Mouse (Mus musculus) midbrain, postnatal 0 days (tissue): ENCODE results near the gene Trim67. TPM values are rescaled to one million over a fixed set of nuclear protein-coding genes. Genes with fewer than 3 reads are reported as not detected.
A peak's percentile ranks its signal among the peaks of the same experiment; 100 is the strongest.

Source experiments
- ATAC-seq: fragments of 200-750 bp; cut with Nextera tagmentation; 2 replicates; pipeline ENCODE4 v1.8.0; 2017; ENCODE audit warnings: moderate number of reproducible peaks, mild to moderate bottlenecking, moderate TSS enrichment, moderate library complexity; ENCODE audit not compliant: low FRiP score
- DNase-seq: peaks from one replicate; pipeline ENCODE4 v3.0.0-alpha.2; 2015; ENCODE audit warnings: low spot score
- H3K27ac ChIP-seq: fragments of 300-500 bp; sonication (generic); 2 replicates; pipeline ENCODE4 v1.5.1; 2014; ENCODE audit warnings: low read depth, mild to moderate bottlenecking, low read length, mixed read lengths
- H3K27me3 ChIP-seq: fragments of 300-500 bp; sonication (generic); 2 replicates; pipeline ENCODE4 v1.6.1; 2014; ENCODE audit warnings: low read length, control low read depth, mixed read lengths; ENCODE audit not compliant: insufficient read depth
- H3K36me3 ChIP-seq: fragments of 300-500 bp; sonication (generic); 2 replicates; pipeline ENCODE4 v1.6.1; 2014; ENCODE audit warnings: low read length, control low read depth, mixed read lengths; ENCODE audit not compliant: insufficient read depth
- H3K4me1 ChIP-seq: fragments of 300-500 bp; sonication (generic); 2 replicates; pipeline ENCODE4 v1.6.1; 2014; ENCODE audit warnings: mild to moderate bottlenecking, control low read depth, antibody characterized with exemption, low read length, mixed read lengths; ENCODE audit not compliant: insufficient read depth
- H3K4me2 ChIP-seq: fragments of 300-500 bp; sonication (generic); 2 replicates; pipeline ENCODE4 v1.6.1; 2014; ENCODE audit warnings: low read depth, mild to moderate bottlenecking, low read length, mixed read lengths; ENCODE audit not compliant: poor library complexity, severe bottlenecking
- H3K4me3 ChIP-seq: fragments of 300-500 bp; sonication (generic); 2 replicates; pipeline ENCODE4 v1.5.1; 2014; ENCODE audit warnings: low read depth, mild to moderate bottlenecking, low read length, moderate library complexity
- H3K9ac ChIP-seq: fragments of 300-500 bp; sonication (generic); replicated peaks from 2 replicates; pipeline ENCODE4 v1.6.1; 2014; ENCODE audit warnings: mild to moderate bottlenecking, low read length, moderate library complexity, mixed read lengths; ENCODE audit not compliant: poor library complexity, severe bottlenecking
- H3K9me3 ChIP-seq: fragments of 300-500 bp; sonication (generic); 2 replicates; pipeline ENCODE4 v1.6.1; 2016; ENCODE audit warnings: low read length, control low read depth
- CTCF ChIP-seq: IDR thresholded peaks from 2 replicates; pipeline ENCODE4 v1.5.1; 2016; ENCODE audit warnings: antibody characterized with exemption, mild to moderate bottlenecking
- WGBS: fragments of 180-500 bp; shearing (Covaris S2); extraction: QIAGEN DNeasy Blood & Tissue Kit; methylation state at CpG from one replicate; pipeline ENCODE4 v1.1.7; 2014; 5-methylcytosine and 5-hydroxymethylcytosine counted together
- polyA plus RNA-seq: library from polyadenylated mRNA; unstranded; fragments of >200 nt; fragmentation: Nextera tagmentation; extraction: Ambion mirVana; gene quantifications from 2 replicates; pipeline ENCODE4 v1.2.1, GENCODE M21; 2015
- total RNA-seq: library from RNA; depleted of rRNA; stranded (reverse); fragments of >200 nt; gene quantifications from 2 replicates; pipeline ENCODE4 v1.2.3, GENCODE M21; 2014

Gene Trim67
- total and polyA plus RNA-seq, 2 experiments from 2014 or later = 25.6 to 87.1 TPM

DNA sequence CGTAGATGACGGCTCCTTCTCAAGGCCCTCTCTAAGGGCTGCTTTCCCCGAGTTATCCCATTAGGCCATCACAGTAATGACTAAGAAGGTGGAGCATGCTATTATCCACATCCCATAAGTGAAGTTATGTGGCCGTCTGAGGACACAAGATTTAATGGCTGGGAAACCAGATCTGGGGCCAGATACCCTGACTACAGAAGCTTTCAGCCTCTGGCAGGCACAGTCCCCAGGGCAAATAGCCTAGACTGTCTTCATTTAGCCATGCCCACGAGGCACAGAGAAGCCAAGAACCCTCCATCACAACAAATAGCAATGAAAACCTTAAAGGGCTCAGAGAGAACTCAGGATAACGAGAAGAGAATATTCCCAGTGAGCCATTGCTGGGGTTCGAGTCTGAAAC, 29.8 kb upstream of the Trim67 start:
- DNase-seq (no peak), ATAC-seq (no peak)
- WGBS = 66% methylated on average over 7 of the region's 7 CpGs
- no peak overlapping the region for H3K4me2 ChIP-seq
- H3K27me3 ChIP-seq = no peaks in the 10 kb centered on the region
- no peak overlapping the region for H3K4me3 ChIP-seq
- H3K9me3 ChIP-seq = no peaks in the 10 kb centered on the region
- H3K4me1 ChIP-seq = no peaks in the 10 kb centered on the region
- H3K27ac ChIP-seq = no peak overlapping the region
- H3K36me3 ChIP-seq = no peaks in the 10 kb centered on the region
- no peak overlapping the region for H3K9ac ChIP-seq
- no peak for TF ChIP-seq CTCF

DNA sequence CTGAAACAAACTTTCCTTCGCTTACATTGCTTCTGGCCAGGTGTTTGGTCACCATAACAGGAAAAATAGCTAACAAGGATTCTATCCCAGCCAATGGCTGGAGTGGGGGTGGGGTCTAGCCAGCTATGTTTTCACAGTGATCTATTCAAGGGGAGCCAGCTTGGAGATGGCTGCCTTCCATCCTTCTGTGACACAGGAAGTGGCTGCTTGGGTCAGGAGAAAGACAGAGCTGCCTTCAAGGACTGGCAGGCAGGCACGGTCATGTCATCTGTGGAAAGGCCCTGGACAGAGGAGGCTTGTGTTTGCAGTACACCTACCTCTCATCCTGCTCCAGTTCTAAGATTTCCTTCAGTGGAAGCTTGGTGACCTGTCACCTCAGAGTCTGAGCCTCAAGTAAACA, 20.5 kb upstream of the Trim67 start:
- ATAC-seq = peak; percentile 52; the same call in 1 of the 2 replicates
- TF ChIP-seq CTCF = no peak
- Histone ChIP-seq H3K9me3 (no peaks in the 10 kb centered on the region), H3K4me1 (peaks cover 3% of the 10 kb centered on the region; the same call in 1 of the 2 replicates), H3K36me3 (no peaks in the 10 kb centered on the region), H3K4me3 (no peak overlapping the region), H3K9ac (no peak overlapping the region), H3K27ac (no peak overlapping the region), H3K4me2 (no peak overlapping the region), H3K27me3 (no peaks in the 10 kb centered on the region)
- DNase-seq = peak; percentile 63
- WGBS = 78% methylated on average over 2 of the region's 2 CpGs

DNA sequence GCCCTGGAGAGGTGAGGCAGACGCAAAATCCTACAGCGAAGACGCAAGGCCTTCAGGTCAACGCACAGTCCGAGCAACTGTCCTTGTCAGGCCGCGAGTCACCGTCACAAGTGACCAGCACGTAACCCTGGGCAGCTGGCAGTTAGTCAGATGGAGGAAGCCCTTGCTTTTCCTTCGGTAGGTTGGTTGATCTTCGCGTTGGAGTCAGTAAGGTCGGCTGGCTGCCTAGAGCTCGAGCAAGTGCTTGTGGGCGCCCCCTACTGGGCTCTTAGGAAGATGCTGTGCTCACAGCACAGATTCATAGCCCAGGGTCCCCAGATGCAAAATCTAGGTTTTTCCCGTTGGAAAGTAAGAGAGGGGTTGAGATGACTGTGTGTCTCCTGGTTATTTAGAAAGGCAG, 17.2 kb upstream of the Trim67 start:
- no peak overlapping the region for H3K27ac ChIP-seq
- H3K36me3 ChIP-seq = no peaks in the 10 kb centered on the region
- no peaks in the 10 kb centered on the region for H3K9me3 ChIP-seq
- peak overlapping the region; percentile 9; the same call in 1 of the 2 replicates for H3K4me2 ChIP-seq
- no peak overlapping the region for H3K4me3 ChIP-seq
- DNase-seq = peak; percentile 82
- 17% methylated on average over 16 of the region's 16 CpGs for WGBS
- no peak for ATAC-seq
- H3K9ac ChIP-seq = no peak overlapping the region
- H3K27me3 ChIP-seq = no peaks in the 10 kb centered on the region
- TF ChIP-seq CTCF = peak; percentile 83
- peaks cover 3% of the 10 kb centered on the region; the same call in 1 of the 2 replicates for H3K4me1 ChIP-seq

DNA sequence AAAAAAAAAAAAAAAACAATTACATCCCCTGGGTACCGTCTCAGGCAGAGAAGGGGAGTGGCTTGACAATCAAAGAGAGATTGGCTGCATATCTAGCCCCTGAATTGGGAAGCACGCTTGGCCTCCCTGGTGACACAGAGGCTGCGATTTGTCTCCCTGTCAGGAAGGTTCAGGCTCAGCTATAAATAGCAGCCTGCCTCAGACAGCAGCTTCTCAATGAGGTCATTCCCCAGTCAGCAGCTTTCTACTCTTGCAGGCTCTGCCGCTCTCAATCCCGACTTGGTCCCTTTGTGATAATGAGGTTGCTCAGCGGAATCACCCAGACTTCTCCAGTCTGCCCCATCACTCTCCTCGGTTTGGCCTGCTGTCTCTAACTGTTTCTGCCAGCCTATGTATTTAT, 12.7 kb upstream of the Trim67 start:
- no peaks in the 10 kb centered on the region for H3K36me3 ChIP-seq
- peak overlapping the region; percentile 64 for H3K27ac ChIP-seq
- no peaks in the 10 kb centered on the region for H3K27me3 ChIP-seq
- no peak overlapping the region for H3K9ac ChIP-seq
- H3K4me1 ChIP-seq = peaks cover 3% of the 10 kb centered on the region; the same call in 1 of the 2 replicates
- 0 out of 2 replicates have a peak overlapping the region, but pooled peaks have one; percentile 4 for H3K4me2 ChIP-seq
- TF ChIP-seq CTCF = no peak
- ATAC-seq (peak; percentile 60; the same call in 1 of the 2 replicates), DNase-seq (peak; percentile 84)
- no peak overlapping the region for H3K4me3 ChIP-seq
- 7% methylated on average over 7 of the region's 7 CpGs for WGBS
- H3K9me3 ChIP-seq = no peaks in the 10 kb centered on the region

DNA sequence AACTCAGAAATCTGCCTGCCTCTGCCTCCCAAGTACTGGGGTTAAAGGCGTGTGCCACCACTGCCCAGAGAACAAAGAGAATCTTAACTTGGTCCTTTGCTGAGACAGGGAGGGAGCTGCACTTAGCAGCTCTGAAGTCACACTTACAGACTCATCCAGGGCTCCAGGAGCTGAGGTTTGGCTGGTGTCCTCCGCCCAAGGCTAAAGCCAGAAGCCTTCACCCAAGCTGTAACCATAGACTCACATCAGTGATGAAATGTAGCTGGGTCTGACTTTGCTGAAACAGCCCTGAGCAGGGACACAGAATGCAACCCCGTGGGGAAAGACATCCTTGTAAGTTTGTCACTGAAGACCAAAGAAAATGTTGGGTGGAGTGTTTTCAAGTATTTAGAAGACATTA, 10.5 kb upstream of the Trim67 start:
- no peak overlapping the region for H3K4me3 ChIP-seq
- no peak overlapping the region for H3K4me2 ChIP-seq
- TF ChIP-seq CTCF = no peak
- DNase-seq = no peak
- H3K27me3 ChIP-seq = no peaks in the 10 kb centered on the region
- no peak overlapping the region for H3K9ac ChIP-seq
- H3K27ac ChIP-seq = no peak overlapping the region
- WGBS = 81% methylated on average over 3 of the region's 3 CpGs
- ATAC-seq = no peak
- H3K9me3 ChIP-seq = no peaks in the 10 kb centered on the region
- H3K36me3 ChIP-seq = no peaks in the 10 kb centered on the region
- no peaks in the 10 kb centered on the region for H3K4me1 ChIP-seq

DNA sequence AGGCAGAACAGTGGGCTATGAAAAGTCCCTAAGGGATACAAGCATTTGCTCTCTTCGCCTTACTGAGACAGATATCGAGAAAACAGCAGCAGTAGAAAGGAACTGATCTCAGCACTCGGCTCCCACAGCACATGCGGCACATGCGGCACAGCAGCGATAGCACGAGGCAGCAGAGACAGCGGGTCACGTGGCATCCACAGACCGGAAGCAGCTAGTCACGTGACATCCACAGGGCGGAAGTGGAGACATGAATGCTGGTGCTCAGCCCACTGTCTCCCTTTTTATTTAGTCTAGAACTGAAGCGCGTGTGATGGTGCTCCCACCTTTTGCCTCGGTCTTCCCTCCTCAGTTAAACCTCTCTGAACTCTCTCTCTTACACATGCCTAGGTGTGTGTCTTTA, 9.7 kb upstream of the Trim67 start:
- Histone ChIP-seq H3K4me2 (no peak overlapping the region), H3K9me3 (no peaks in the 10 kb centered on the region), H3K4me3 (no peak overlapping the region), H3K27me3 (no peaks in the 10 kb centered on the region), H3K4me1 (no peaks in the 10 kb centered on the region), H3K27ac (no peak overlapping the region), H3K36me3 (no peaks in the 10 kb centered on the region), H3K9ac (no peak overlapping the region)
- TF ChIP-seq CTCF = no peak
- DNase-seq (no peak), ATAC-seq (no peak)
- WGBS = 91% methylated on average over 15 of the region's 15 CpGs
